Mouse (Mus musculus): ENCODE results near the gene Erbin. TPM values are rescaled to one million over a fixed set of nuclear protein-coding genes. Genes with fewer than 3 reads are reported as not detected.

Erbin gene
- polyA plus RNA-seq, 1 experiment from 2014 or later, result 4.9 TPM

- Histone ChIP-seq H3K9me3 (replicated peaks; ENCODE audit: control insufficient read depth, low read length) (no peaks in the 10 kb centered on the region), H3K4me1 (ENCODE audit: control insufficient read depth, low read depth, low read length) (peaks cover 6% of the 10 kb centered on the region), H3K4me2 (ENCODE audit: low read depth, low read length) (peak overlapping the region; percentile 95), H3K27me3 (ENCODE audit: control insufficient read depth, insufficient read depth, low read depth, low read length) (peaks cover 15% of the 10 kb centered on the region), H3K9ac (ENCODE audit: low read depth, low read length) (peak overlapping the region; percentile 93), H3K4me3 (ENCODE audit: low read depth, low read length) (peak overlapping the region; percentile 92), H3K36me3 (ENCODE audit: control insufficient read depth, insufficient read depth) (no peaks in the 10 kb centered on the region), H3K27ac (ENCODE audit: low read length) (peak overlapping the region; percentile 97)
- under 1% methylated on average over 32 of the region's 32 CpGs for WGBS (ENCODE audit: insufficient replicate concordance)
- peak; percentile 6; the same call in 1 of the 2 replicates for ATAC-seq (ENCODE audit: low read depth)
These were observed 919 bp downstream of the Erbin start for GRCm38 (mm10) chr13:103919234-103919955.

DNA sequence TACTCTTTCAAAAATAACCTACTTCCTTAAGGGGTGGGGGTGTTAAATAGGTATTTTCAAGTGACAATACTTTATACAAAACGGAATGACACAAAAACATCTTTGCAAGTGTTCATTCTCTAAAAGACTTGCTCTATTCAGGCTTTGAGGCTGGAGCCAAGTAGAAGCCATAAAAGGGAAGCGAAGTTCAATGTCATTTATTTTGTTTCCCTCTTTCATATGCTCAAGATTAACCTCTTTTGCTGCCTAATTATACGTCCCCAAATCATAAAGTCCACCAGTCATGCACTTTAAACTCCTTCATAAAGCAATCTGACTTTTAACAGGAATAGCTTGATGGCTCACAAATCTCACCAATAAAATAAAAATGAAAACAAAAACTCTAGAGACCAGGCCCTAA lies 1.9 kb downstream of the Erbin start:
- peak overlapping the region; percentile 43 for H3K9ac ChIP-seq (ENCODE audit: low read depth, low read length)
- no peak overlapping the region for H3K27ac ChIP-seq (ENCODE audit: low read length)
- no peaks in the 10 kb centered on the region for H3K9me3 ChIP-seq (replicated peaks; ENCODE audit: control insufficient read depth, low read length)
- H3K27me3 ChIP-seq (ENCODE audit: control insufficient read depth, insufficient read depth, low read depth, low read length), result peaks cover 15% of the 10 kb centered on the region
- H3K4me1 ChIP-seq (ENCODE audit: control insufficient read depth, low read depth, low read length), result peaks cover 6% of the 10 kb centered on the region
- H3K4me2 ChIP-seq (ENCODE audit: low read depth, low read length), result peak overlapping the region; percentile 95
- ATAC-seq (ENCODE audit: low read depth), result no peak
- no peaks in the 10 kb centered on the region for H3K36me3 ChIP-seq (ENCODE audit: control insufficient read depth, insufficient read depth)
- WGBS (ENCODE audit: insufficient replicate concordance), result 32% methylated on average over 3 of the region's 3 CpGs
- peak overlapping the region; percentile 92 for H3K4me3 ChIP-seq (ENCODE audit: low read depth, low read length)

DNA sequence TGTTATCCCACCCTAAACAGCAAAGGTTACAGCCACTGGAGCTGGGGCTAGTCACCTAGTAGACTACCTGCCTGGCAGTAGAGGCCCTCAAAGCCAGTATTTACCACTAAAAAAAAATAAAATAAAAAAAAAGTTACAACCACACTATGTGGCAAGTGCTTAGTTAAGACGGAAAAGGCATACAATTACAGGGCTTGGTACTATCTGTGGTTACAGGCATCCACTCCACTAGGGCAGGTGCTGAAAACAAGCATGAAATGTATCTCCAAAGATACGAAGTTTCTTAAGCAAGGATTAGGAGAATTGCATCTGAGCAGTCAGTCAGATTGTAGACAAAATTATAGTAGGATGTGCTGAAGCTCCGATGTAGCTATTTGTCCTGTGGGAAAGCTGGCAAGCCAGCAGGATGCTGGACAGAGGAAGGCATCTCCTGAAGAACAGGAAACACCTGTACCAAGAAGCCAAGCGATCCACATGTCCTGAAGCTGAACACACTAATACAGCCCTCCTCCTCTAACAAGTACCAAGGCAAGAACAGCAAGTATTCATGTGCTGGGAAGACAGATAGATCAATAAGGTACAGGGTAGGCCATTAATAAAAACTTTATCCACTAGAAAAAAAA lies 6.1 kb downstream of the Erbin start:
- ATAC-seq (ENCODE audit: low read depth), result no peak
- H3K27ac ChIP-seq (ENCODE audit: low read length), result no peak overlapping the region
- no peak overlapping the region for H3K4me3 ChIP-seq (ENCODE audit: low read depth, low read length)
- whole genome bisulfite sequencing (ENCODE audit: insufficient replicate concordance), result 48% methylated on average over 4 of the region's 4 CpGs
- peaks cover 3% of the 10 kb centered on the region for H3K4me1 ChIP-seq (ENCODE audit: control insufficient read depth, low read depth, low read length)
- H3K27me3 ChIP-seq (ENCODE audit: control insufficient read depth, insufficient read depth, low read depth, low read length), result no peaks in the 10 kb centered on the region
- H3K9me3 ChIP-seq (replicated peaks; ENCODE audit: control insufficient read depth, low read length), result no peaks in the 10 kb centered on the region
- H3K4me2 ChIP-seq (ENCODE audit: low read depth, low read length), result no peak overlapping the region
- no peaks in the 10 kb centered on the region for H3K36me3 ChIP-seq (ENCODE audit: control insufficient read depth, insufficient read depth)
- no peak overlapping the region for H3K9ac ChIP-seq (ENCODE audit: low read depth, low read length)

DNA sequence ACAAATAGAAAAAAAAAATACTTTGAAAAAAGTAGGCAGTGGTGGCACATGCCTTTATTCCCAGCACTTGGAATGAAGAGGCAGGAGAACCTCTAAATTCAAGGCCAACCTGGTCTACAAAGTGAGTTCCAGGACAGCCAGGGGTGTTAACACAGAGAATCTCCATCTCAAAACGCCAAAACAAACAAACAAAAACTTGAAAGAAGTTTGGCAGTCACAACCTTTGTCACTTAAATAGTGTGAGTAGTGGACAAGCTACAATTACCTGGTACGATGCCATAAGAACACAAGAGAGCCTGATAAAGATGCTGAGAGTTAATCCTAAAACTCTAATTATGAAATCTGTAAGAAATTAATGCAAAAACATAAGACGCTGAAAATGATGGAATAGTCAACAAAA lies 8.0 kb downstream of the Erbin start:
- Histone ChIP-seq H3K4me1 (ENCODE audit: control insufficient read depth, low read depth, low read length) (peaks cover 3% of the 10 kb centered on the region), H3K9me3 (replicated peaks; ENCODE audit: control insufficient read depth, low read length) (no peaks in the 10 kb centered on the region), H3K4me3 (ENCODE audit: low read depth, low read length) (no peak overlapping the region), H3K9ac (ENCODE audit: low read depth, low read length) (no peak overlapping the region), H3K4me2 (ENCODE audit: low read depth, low read length) (no peak overlapping the region), H3K36me3 (ENCODE audit: control insufficient read depth, insufficient read depth) (no peaks in the 10 kb centered on the region), H3K27me3 (ENCODE audit: control insufficient read depth, insufficient read depth, low read depth, low read length) (no peaks in the 10 kb centered on the region), H3K27ac (ENCODE audit: low read length) (no peak overlapping the region)
- WGBS (ENCODE audit: insufficient replicate concordance), result 69% methylated on average over 3 of the region's 3 CpGs
- no peak for ATAC-seq (ENCODE audit: low read depth)

GRCm38 (mm10) chr13:103910598-103910997 lies 9.7 kb downstream of the Erbin start:
- H3K4me2 ChIP-seq (ENCODE audit: low read depth, low read length), result no peak overlapping the region
- H3K9ac ChIP-seq (ENCODE audit: low read depth, low read length), result no peak overlapping the region
- WGBS (ENCODE audit: insufficient replicate concordance), result 71% methylated on average over 1 of the region's 1 CpGs
- H3K9me3 ChIP-seq (replicated peaks; ENCODE audit: control insufficient read depth, low read length), result no peaks in the 10 kb centered on the region
- peaks cover 3% of the 10 kb centered on the region for H3K4me1 ChIP-seq (ENCODE audit: control insufficient read depth, low read depth, low read length)
- H3K27me3 ChIP-seq (ENCODE audit: control insufficient read depth, insufficient read depth, low read depth, low read length), result no peaks in the 10 kb centered on the region
- H3K4me3 ChIP-seq (ENCODE audit: low read depth, low read length), result no peak overlapping the region
- no peak overlapping the region for H3K27ac ChIP-seq (ENCODE audit: low read length)
- peak; percentile 24; the same call in 1 of the 2 replicates for ATAC-seq (ENCODE audit: low read depth)
- H3K36me3 ChIP-seq (ENCODE audit: control insufficient read depth, insufficient read depth), result no peaks in the 10 kb centered on the region

DNA sequence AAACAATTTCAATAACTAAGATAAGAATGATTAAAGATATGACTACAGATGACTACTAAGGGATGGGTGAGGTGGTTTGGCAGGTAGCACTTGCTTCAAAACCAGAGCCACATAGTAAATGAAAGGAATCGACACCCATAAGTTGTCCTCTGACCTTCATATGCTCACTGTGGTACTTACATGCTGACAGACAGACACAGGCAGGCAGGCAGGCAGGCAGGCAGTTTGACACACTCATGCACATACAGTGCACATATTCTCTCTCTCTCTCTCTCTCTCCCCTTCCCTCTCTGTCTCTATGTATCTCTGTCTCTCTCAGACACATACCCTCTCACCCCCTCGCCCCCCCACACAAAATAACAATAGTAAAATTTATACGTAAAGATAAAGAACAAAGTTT lies 10.4 kb downstream of the Erbin start:
- Histone ChIP-seq H3K4me2 (ENCODE audit: low read depth, low read length) (no peak overlapping the region), H3K9ac (ENCODE audit: low read depth, low read length) (no peak overlapping the region), H3K36me3 (ENCODE audit: control insufficient read depth, insufficient read depth) (no peaks in the 10 kb centered on the region), H3K27me3 (ENCODE audit: control insufficient read depth, insufficient read depth, low read depth, low read length) (no peaks in the 10 kb centered on the region), H3K4me3 (ENCODE audit: low read depth, low read length) (no peak overlapping the region), H3K27ac (ENCODE audit: low read length) (no peak overlapping the region), H3K9me3 (replicated peaks; ENCODE audit: control insufficient read depth, low read length) (no peaks in the 10 kb centered on the region), H3K4me1 (ENCODE audit: control insufficient read depth, low read depth, low read length) (peaks cover 3% of the 10 kb centered on the region)
- no peak for ATAC-seq (ENCODE audit: low read depth)
- WGBS (ENCODE audit: insufficient replicate concordance), result 56% methylated on average over 3 of the region's 3 CpGs

DNA sequence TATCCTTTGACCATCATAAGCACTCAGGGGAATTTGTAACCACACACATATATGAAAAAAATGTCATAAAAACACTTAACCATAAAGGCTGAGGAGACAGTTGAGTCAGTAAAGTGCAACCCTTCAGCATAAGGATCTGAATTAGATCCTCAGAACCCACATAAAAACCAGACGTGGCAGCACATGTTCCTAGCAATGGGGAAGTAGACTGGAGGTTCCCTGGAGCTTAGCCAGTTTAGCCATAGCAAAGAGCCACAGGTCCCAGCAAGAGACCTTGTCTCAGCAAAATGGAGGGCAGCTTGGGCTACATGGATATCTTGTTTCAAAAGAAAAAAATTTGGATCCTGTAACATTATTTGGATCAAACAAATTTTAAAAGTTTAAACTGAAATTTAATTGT lies 20.3 kb downstream of the Erbin start:
- H3K4me2 ChIP-seq (ENCODE audit: low read depth, low read length), result no peak overlapping the region
- 32% methylated on average over 1 of the region's 1 CpGs for WGBS (ENCODE audit: insufficient replicate concordance)
- no peaks in the 10 kb centered on the region for H3K9me3 ChIP-seq (replicated peaks; ENCODE audit: control insufficient read depth, low read length)
- no peak for ATAC-seq (ENCODE audit: low read depth)
- H3K27me3 ChIP-seq (ENCODE audit: control insufficient read depth, insufficient read depth, low read depth, low read length), result no peaks in the 10 kb centered on the region
- no peak overlapping the region for H3K4me3 ChIP-seq (ENCODE audit: low read depth, low read length)
- H3K27ac ChIP-seq (ENCODE audit: low read length), result no peak overlapping the region
- no peak overlapping the region for H3K9ac ChIP-seq (ENCODE audit: low read depth, low read length)
- no peaks in the 10 kb centered on the region for H3K4me1 ChIP-seq (ENCODE audit: control insufficient read depth, low read depth, low read length)
- no peaks in the 10 kb centered on the region for H3K36me3 ChIP-seq (ENCODE audit: control insufficient read depth, insufficient read depth)

GRCm38 (mm10) chr13:103897606-103898005 lies 22.7 kb downstream of the Erbin start:
- 77% methylated on average over 4 of the region's 4 CpGs for WGBS (ENCODE audit: insufficient replicate concordance)
- no peaks in the 10 kb centered on the region for H3K36me3 ChIP-seq (ENCODE audit: control insufficient read depth, insufficient read depth)
- ATAC-seq (ENCODE audit: low read depth), result no peak

GRCm38 (mm10) chr13:103893065-103893464 lies 27.2 kb downstream of the Erbin start:
- H3K36me3 ChIP-seq (ENCODE audit: control insufficient read depth, insufficient read depth), result no peaks in the 10 kb centered on the region
- H3K4me2 ChIP-seq (ENCODE audit: low read depth, low read length), result no peak overlapping the region
- H3K9ac ChIP-seq (ENCODE audit: low read depth, low read length), result no peak overlapping the region
- no peaks in the 10 kb centered on the region; the same call in 1 of the 2 replicates for H3K4me1 ChIP-seq (ENCODE audit: control insufficient read depth, low read depth, low read length)
- no peaks in the 10 kb centered on the region for H3K27me3 ChIP-seq (ENCODE audit: control insufficient read depth, insufficient read depth, low read depth, low read length)
- H3K4me3 ChIP-seq (ENCODE audit: low read depth, low read length), result no peak overlapping the region
- H3K27ac ChIP-seq (ENCODE audit: low read length), result no peak overlapping the region
- 60% methylated on average over 5 of the region's 5 CpGs for WGBS (ENCODE audit: insufficient replicate concordance)
- ATAC-seq (ENCODE audit: low read depth), result no peak
- H3K9me3 ChIP-seq (replicated peaks; ENCODE audit: control insufficient read depth, low read length), result no peaks in the 10 kb centered on the region

More at GRCm38 (mm10) chr13:103897606-103898005, 22.7 kb downstream of the Erbin start:
- Histone ChIP-seq H3K9me3 (replicated peaks; ENCODE audit: control insufficient read depth, low read length) (no peaks in the 10 kb centered on the region), H3K27ac (ENCODE audit: low read length) (no peak overlapping the region), H3K27me3 (ENCODE audit: control insufficient read depth, insufficient read depth, low read depth, low read length) (no peaks in the 10 kb centered on the region), H3K4me1 (ENCODE audit: control insufficient read depth, low read depth, low read length) (no peaks in the 10 kb centered on the region; the same call in 1 of the 2 replicates), H3K9ac (ENCODE audit: low read depth, low read length) (no peak overlapping the region), H3K4me2 (ENCODE audit: low read depth, low read length) (no peak overlapping the region), H3K4me3 (ENCODE audit: low read depth, low read length) (no peak overlapping the region)
